Mouse (Mus musculus) testis, adult 2 months (tissue): ENCODE measurements at regions not wholly inside any gene's neighbourhood (a gene's known extent, or its start where the extent isn't known, plus 50 kb on each side); places are given as distances from the start of the nearest gene placed in this dataset.

ENCODE experiments used
- CTCF ChIP-seq: fragments of 200-500 bp; IDR thresholded peaks from 2 replicates; pipeline ENCODE4 v1.5.1; 2012; ENCODE audit warnings: low read depth, mild to moderate bottlenecking, inconsistent platforms, low read length, moderate library complexity; ENCODE audit not compliant: control insufficient read depth, insufficient read depth, insufficient replicate concordance
- POLR2A ChIP-seq: fragments of 200-500 bp; IDR thresholded peaks from 2 replicates; pipeline ENCODE4 v1.6.1; 2012; ENCODE audit warnings: low read depth, mild to moderate bottlenecking, inconsistent platforms, low read length, moderate library complexity; ENCODE audit not compliant: control insufficient read depth

DNA sequence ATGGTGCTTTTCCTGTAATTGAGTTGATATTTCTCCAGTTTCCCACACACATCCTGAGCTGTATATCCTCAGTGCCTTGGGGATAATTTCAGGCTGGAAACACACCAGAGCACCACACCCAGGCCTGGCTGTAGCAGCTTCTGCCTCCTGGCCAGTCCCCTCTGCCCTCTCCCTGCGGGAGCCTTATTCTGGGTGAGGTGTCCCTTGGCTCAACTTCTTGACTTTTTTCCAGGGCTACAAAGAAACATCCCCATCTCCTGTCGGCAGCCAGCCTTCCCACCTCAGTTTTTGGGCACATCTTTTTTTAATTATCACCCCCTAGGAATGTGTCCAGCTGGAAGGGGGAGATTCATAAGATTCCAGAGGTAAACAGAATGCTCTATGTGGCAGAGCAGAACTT lies 252.7 kb upstream of the Jmjd1c start:
- no peak for TF ChIP-seq POLR2A
- TF ChIP-seq CTCF: no peak
